Mouse (Mus musculus) mouse embryonic stem cell (cell line): ENCODE results near the gene Cers5.

Experiments used
- in situ Hi-C, 2 experiments: fragments of 300-500 bp; cut with MboI; formaldehyde crosslinking; loops; 1 replicate in 1 of 2; 3 replicates in 1 of 2; pipeline ENCODE4 v1.14.3; 2019 to 2020; ENCODE audit warnings: low sequenced_read_pairs in 2 of 2, low pct_unique_long_range_greater_than_20kb in 1 of 2, mixed read lengths in 1 of 2; ENCODE audit not compliant: unreplicated experiment in 1 of 2

Gene Cers5

GRCm38 (mm10) chr15:99729056-99729783 is 43.5 kb downstream of the Cers5 start:
- in situ Hi-C loops, result loop anchor here in 1 of 2 experiments (5.0 kb wide), 1 partner anchor 178 kb away; no protein-coding TSS in a partner anchor

- in situ Hi-C loops, result loop anchor here in 1 of 2 experiments (5.0 kb wide), 1 partner anchor 179 kb away; no protein-coding TSS in a partner anchor
These were observed 44.5 kb downstream of the Cers5 start for GRCm38 (mm10) chr15:99728211-99728610.

GRCm38 (mm10) chr15:99727525-99727924 is 45.2 kb downstream of the Cers5 start:
- in situ Hi-C loops, result loop anchor here in 1 of 2 experiments (5.0 kb wide), 1 partner anchor 180 kb away; no protein-coding TSS in a partner anchor

GRCm38 (mm10) chr15:99727039-99727438 is 45.6 kb downstream of the Cers5 start:
- in situ Hi-C loops, result loop anchor here in 1 of 2 experiments (5.0 kb wide), 1 partner anchor 180 kb away; no protein-coding TSS in a partner anchor

GRCm38 (mm10) chr15:99726549-99726948 is 46.1 kb downstream of the Cers5 start:
- in situ Hi-C loops, result loop anchor here in 1 of 2 experiments (5.0 kb wide), 1 partner anchor 181 kb away; no protein-coding TSS in a partner anchor

GRCm38 (mm10) chr15:99725341-99726155 is 47.1 kb downstream of the Cers5 start, which contains the start of gene Cox14:
Cox14 (plus strand) TSS chr15:99725618.
- in situ Hi-C loops, result loop anchor here in 1 of 2 experiments (5.0 kb wide), 1 partner anchor 182 kb away; no protein-coding TSS in a partner anchor

- in situ Hi-C loops, result loop anchor here in 1 of 2 experiments (5.0 kb wide), 1 partner anchor 183 kb away; no protein-coding TSS in a partner anchor
These were observed 48.2 kb downstream of the Cers5 start for GRCm38 (mm10) chr15:99724292-99725021.

- in situ Hi-C loops, result no loop called here
These were observed 49.0 kb downstream of the Cers5 start for GRCm38 (mm10) chr15:99723515-99724291.

GRCm38 (mm10) chr15:99723120-99723514 is 49.6 kb downstream of the Cers5 start:
- in situ Hi-C loops, result no loop called here

- in situ Hi-C loops, result no loop called here
These were observed 50.6 kb downstream of the Cers5 start for GRCm38 (mm10) chr15:99721921-99722743.

GRCm38 (mm10) chr15:99719865-99720264 is 52.8 kb downstream of the Cers5 start:
- in situ Hi-C loops, result no loop called here

GRCm38 (mm10) chr15:99718461-99719021 is 54.1 kb downstream of the Cers5 start:
- in situ Hi-C loops, result no loop called here

- in situ Hi-C loops, result no loop called here
These were observed 55.0 kb downstream of the Cers5 start, which contains the start of gene Gpd1 for GRCm38 (mm10) chr15:99717386-99718334. Gpd1 (plus strand) TSS chr15:99717515.

GRCm38 (mm10) chr15:99716814-99717213 is 55.9 kb downstream of the Cers5 start:
- in situ Hi-C loops, result no loop called here

GRCm38 (mm10) chr15:99715982-99716746 is 56.5 kb downstream of the Cers5 start:
- in situ Hi-C loops, result no loop called here
